Mouse (Mus musculus): ENCODE measurements around the gene Gabra3. TPM values are rescaled to one million over a fixed set of nuclear protein-coding genes. Genes with fewer than 3 reads are reported as not detected.

Gene Gabra3
- total RNA-seq (2021): 1 to 10 TPM; 1.6 to 2.5 TPM
- long read RNA-seq, experiment 1: 0 reads
- long read RNA-seq, experiment 2: 0 reads

- DNase-seq (ENCODE audit: low spot score in 2 of 2): no peak
These were observed at the start of gene Gabra3 for GRCm38 (mm10) chrX:72656230-72656898. Gabra3 (minus strand) TSS chrX:72656848.

GRCm38 (mm10) chrX:72655789-72656188 is 859 bp downstream of the Gabra3 start:
- no peak for DNase-seq (ENCODE audit: low spot score in 2 of 2)

- DNase-seq (ENCODE audit: low spot score in 2 of 2): no peak
These were observed 1.3 kb downstream of the Gabra3 start for GRCm38 (mm10) chrX:72655381-72655780.

- DNase-seq (ENCODE audit: low spot score in 2 of 2): no peak
These were observed 6.0 kb downstream of the Gabra3 start for GRCm38 (mm10) chrX:72650688-72651087.

- no peak for DNase-seq (ENCODE audit: low spot score in 2 of 2)
These were observed 12.0 kb downstream of the Gabra3 start for GRCm38 (mm10) chrX:72644691-72645090.

- DNase-seq (ENCODE audit: low spot score in 2 of 2): no peak
These were observed 159.4 kb downstream of the Gabra3 start for GRCm38 (mm10) chrX:72497284-72497683.

GRCm38 (mm10) chrX:72489806-72490205 is 166.8 kb downstream of the Gabra3 start:
- no peak for DNase-seq (ENCODE audit: low spot score in 2 of 2)

GRCm38 (mm10) chrX:72386758-72387157 is 269.9 kb downstream of the Gabra3 start, which contains the start of gene Magea10:
Magea10 (minus strand) TSS chrX:72386858.
- DNase-seq (ENCODE audit: low spot score in 2 of 2): no peak

Small RNAs within 50 kb of the gene (microRNA-seq; reads per million reads assigned to microRNA genes)
- gene Mir105 (not detected), gene Mir767 (not detected)

Other genes with a start within 250 kb of the Gabra3 start
- under 1 TPM; 0.08 to 0.20 TPM for gene Gabrq, start 168.3 kb upstream of the Gabra3 start, total RNA-seq (2021)

Measured in adrenal gland, postnatal 4 days (tissue).